Mouse (Mus musculus): ENCODE measurements at regions not wholly inside any gene's neighbourhood (a gene's known extent, or its start where the extent isn't known, plus 50 kb on each side); places are given as distances from the start of the nearest gene placed in this dataset.

DNA sequence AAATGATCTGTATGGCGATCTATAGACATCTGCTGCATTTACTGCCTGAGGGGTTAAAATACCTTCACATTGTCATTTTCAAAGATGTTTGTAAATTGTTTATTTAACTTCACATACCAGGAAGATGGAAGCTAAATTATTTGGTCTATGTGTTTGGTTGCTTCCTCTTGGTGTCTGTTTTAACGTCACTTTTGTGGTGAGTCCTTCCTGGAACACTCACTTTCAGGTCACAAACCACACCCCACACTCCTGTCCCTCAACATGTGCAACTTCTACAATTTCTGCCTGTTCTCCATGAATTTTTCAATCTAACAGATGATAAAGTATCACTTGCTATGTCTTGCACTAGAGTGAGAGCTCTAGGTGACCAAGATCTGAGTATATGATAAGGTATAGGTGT is 151.4 kb upstream of the Ahr start:
- Histone ChIP-seq H3K4me2 (replicated peaks; ENCODE audit: low read depth, low read length) (no peak overlapping the region), H3K27me3 (ENCODE audit: insufficient read depth, low read length) (no peaks in the 10 kb centered on the region), H3K36me3 (ENCODE audit: insufficient read depth, low read length) (no peaks in the 10 kb centered on the region), H3K4me3 (ENCODE audit: low read length) (no peak overlapping the region), H3K9ac (replicated peaks; ENCODE audit: low read length) (no peak overlapping the region), H3K9me3 (ENCODE audit: low read length) (no peaks in the 10 kb centered on the region), H3K27ac (ENCODE audit: low read length) (no peak overlapping the region), H3K4me1 (ENCODE audit: insufficient read depth, low read length) (no peaks in the 10 kb centered on the region)
- no peak for ATAC-seq (ENCODE audit: low FRiP score, low TSS enrichment)
- WGBS: 90% methylated on average over 2 of the region's 2 CpGs

DNA sequence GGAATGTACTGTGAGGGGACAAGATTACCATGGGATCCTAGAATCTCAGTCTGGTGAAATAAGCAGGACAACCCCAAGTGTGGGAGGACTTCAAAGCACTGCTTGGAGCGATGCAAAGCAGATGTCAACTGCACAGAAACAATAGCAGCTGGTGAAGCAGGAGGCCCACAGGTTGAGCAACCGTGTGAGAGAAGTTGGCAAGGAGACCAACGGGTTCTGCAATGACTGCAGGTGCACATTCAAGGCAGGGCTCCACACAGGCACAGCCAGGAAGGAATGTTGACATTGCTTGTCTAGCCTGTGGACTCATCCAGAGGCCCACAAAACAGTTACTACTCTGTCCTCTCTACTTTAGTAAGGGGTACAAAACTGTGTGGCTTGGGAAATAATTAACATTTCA is 150.4 kb upstream of the Ahr start:
- 55% methylated on average over 3 of the region's 3 CpGs for WGBS
- no peak overlapping the region for H3K27ac ChIP-seq (ENCODE audit: low read length)
- no peak for ATAC-seq (ENCODE audit: low FRiP score, low TSS enrichment)

DNA sequence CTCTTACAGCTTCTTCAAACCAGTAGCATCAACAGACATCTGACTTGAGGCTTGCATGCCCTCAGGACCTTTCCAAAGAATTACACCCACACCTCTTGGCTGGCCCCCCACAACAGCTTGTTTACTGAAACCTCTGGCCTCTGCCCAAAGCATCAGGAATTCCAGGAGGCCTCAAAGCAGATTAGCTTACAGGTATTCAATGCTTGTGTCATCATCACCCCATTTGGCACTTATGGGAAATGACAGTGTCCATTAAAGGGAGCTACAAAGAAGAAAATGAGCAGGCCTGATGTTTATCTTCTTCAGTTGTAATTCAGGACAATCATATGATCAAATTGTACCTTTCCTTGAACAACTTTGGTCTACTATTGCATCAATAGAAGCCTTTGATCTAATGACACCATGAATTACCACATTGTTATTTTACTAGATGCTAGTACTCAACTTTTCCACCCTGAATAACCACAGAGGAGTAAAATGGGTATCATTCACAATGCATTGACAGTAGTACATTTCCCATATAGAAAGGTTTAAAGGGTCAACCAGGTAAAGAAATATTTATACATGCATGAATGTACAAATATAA is 147.1 kb upstream of the Ahr start:
- Histone ChIP-seq H3K4me2 (replicated peaks; ENCODE audit: low read depth, low read length) (no peak overlapping the region), H3K4me1 (ENCODE audit: insufficient read depth, low read length) (no peaks in the 10 kb centered on the region), H3K9ac (replicated peaks; ENCODE audit: low read length) (no peak overlapping the region), H3K36me3 (ENCODE audit: insufficient read depth, low read length) (no peaks in the 10 kb centered on the region), H3K27me3 (ENCODE audit: insufficient read depth, low read length) (no peaks in the 10 kb centered on the region), H3K4me3 (ENCODE audit: low read length) (no peak overlapping the region), H3K9me3 (ENCODE audit: low read length) (no peaks in the 10 kb centered on the region), H3K27ac (ENCODE audit: low read length) (no peak overlapping the region)
- no peak for ATAC-seq (ENCODE audit: low FRiP score, low TSS enrichment)

More for the DNA sequence above, 150.4 kb upstream of the Ahr start:
- H3K27me3 ChIP-seq (ENCODE audit: insufficient read depth, low read length): no peaks in the 10 kb centered on the region
- no peaks in the 10 kb centered on the region for H3K4me1 ChIP-seq (ENCODE audit: insufficient read depth, low read length)
- no peak overlapping the region for H3K4me3 ChIP-seq (ENCODE audit: low read length)
- no peak overlapping the region for H3K4me2 ChIP-seq (replicated peaks; ENCODE audit: low read depth, low read length)
- H3K9ac ChIP-seq (replicated peaks; ENCODE audit: low read length): no peak overlapping the region
- no peaks in the 10 kb centered on the region for H3K36me3 ChIP-seq (ENCODE audit: insufficient read depth, low read length)
- no peaks in the 10 kb centered on the region for H3K9me3 ChIP-seq (ENCODE audit: low read length)

DNA sequence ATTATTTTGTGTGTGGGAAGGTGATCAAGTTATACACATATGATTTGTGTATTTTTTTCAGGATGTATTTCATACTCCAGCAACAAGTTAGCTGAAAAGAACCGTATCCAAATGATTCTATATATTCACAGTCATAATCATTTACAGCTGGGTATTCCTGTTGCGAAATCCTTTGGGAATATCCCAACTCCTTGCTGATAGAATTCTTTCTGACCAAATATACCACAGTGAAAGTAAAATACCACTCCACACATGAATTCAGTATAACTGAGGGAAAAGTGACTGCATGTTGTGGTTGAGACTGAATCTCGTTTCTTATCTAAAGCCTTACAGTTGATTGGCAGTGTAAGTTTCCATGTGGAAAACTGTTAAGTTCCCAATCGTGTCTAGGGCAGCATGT is 145.1 kb upstream of the Ahr start:
- no peaks in the 10 kb centered on the region for H3K4me1 ChIP-seq (ENCODE audit: insufficient read depth, low read length)
- no peak overlapping the region for H3K4me2 ChIP-seq (replicated peaks; ENCODE audit: low read depth, low read length)
- H3K27ac ChIP-seq (ENCODE audit: low read length): no peak overlapping the region
- no peaks in the 10 kb centered on the region for H3K27me3 ChIP-seq (ENCODE audit: insufficient read depth, low read length)
- ATAC-seq (ENCODE audit: low FRiP score, low TSS enrichment): no peak
- 76% methylated on average over 4 of the region's 4 CpGs for WGBS
- H3K9ac ChIP-seq (replicated peaks; ENCODE audit: low read length): no peak overlapping the region
- no peak overlapping the region for H3K4me3 ChIP-seq (ENCODE audit: low read length)
- H3K36me3 ChIP-seq (ENCODE audit: insufficient read depth, low read length): no peaks in the 10 kb centered on the region
- no peaks in the 10 kb centered on the region for H3K9me3 ChIP-seq (ENCODE audit: low read length)

DNA sequence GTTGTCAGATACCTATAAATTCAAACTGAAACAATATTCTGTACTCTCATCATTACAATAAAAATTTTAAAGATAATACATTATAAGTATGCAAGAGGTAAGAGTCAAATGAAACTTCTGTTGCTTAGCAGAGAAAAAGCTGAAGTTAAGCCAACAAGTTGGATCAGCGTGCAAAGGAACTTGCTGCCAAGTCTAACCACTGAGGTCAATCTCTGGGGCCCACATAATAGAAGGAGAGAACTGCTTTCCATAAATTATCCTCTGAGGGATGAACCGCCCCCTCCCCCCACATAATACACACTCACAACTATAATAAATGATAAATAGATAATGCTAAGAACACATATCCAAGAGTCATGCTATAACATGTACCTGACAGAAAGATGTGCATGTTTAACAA is 144.2 kb upstream of the Ahr start:
- Histone ChIP-seq H3K9me3 (ENCODE audit: low read length) (no peaks in the 10 kb centered on the region), H3K4me3 (ENCODE audit: low read length) (no peak overlapping the region), H3K27me3 (ENCODE audit: insufficient read depth, low read length) (no peaks in the 10 kb centered on the region), H3K4me2 (replicated peaks; ENCODE audit: low read depth, low read length) (no peak overlapping the region), H3K27ac (ENCODE audit: low read length) (no peak overlapping the region), H3K4me1 (ENCODE audit: insufficient read depth, low read length) (no peaks in the 10 kb centered on the region), H3K36me3 (ENCODE audit: insufficient read depth, low read length) (no peaks in the 10 kb centered on the region), H3K9ac (replicated peaks; ENCODE audit: low read length) (no peak overlapping the region)
- ATAC-seq (ENCODE audit: low FRiP score, low TSS enrichment): no peak
- WGBS: 74% methylated on average over 2 of the region's 2 CpGs

DNA sequence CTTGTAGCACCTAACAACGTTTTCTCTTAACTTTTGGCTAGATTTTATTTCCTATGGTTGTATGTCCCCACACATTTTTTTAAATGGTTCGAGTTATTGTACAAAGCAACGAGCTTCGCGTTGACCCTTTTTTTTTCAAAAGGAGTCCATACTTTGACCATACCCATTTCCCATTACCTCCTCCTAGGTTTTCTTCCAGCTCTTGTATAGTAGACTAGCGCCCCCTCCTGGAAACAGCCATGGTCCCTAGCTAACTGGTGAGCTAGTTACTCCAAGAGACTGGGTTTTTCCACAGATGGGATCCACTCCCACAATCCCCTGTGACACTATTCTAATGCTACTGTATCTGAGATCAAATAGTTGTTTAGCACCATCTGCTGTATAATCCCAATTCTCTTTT is 139.6 kb upstream of the Ahr start:
- WGBS: 54% methylated on average over 6 of the region's 6 CpGs
- no peaks in the 10 kb centered on the region for H3K4me1 ChIP-seq (ENCODE audit: insufficient read depth, low read length)
- ATAC-seq (ENCODE audit: low FRiP score, low TSS enrichment): no peak

DNA sequence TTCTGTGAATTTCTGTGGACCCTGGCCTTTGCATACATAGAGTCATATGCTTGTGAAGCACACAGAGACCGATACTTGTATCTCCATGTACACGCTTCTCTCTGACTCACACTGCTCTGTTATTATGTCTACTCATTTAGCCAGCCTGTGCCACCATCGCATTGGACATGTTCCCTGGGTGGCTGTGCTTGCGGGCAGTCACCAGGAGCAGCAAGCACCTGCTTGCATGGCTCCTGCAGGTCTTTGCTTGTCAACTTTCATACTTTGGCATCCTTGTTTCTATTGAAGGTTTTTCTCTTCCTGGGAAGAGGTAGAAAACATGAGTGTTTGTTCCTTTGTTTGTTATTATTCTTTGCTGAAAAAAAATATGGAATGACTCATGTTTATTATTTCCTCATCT is 136.1 kb upstream of the Ahr start:
- Histone ChIP-seq H3K9me3 (ENCODE audit: low read length) (no peaks in the 10 kb centered on the region), H3K27ac (ENCODE audit: low read length) (no peak overlapping the region), H3K36me3 (ENCODE audit: insufficient read depth, low read length) (no peaks in the 10 kb centered on the region), H3K4me3 (ENCODE audit: low read length) (no peak overlapping the region), H3K9ac (replicated peaks; ENCODE audit: low read length) (no peak overlapping the region), H3K4me1 (ENCODE audit: insufficient read depth, low read length) (no peaks in the 10 kb centered on the region), H3K4me2 (replicated peaks; ENCODE audit: low read depth, low read length) (no peak overlapping the region), H3K27me3 (ENCODE audit: insufficient read depth, low read length) (no peaks in the 10 kb centered on the region)
- WGBS: 89% methylated on average over 4 of the region's 4 CpGs
- no peak for ATAC-seq (ENCODE audit: low FRiP score, low TSS enrichment)

More for the DNA sequence above, 139.6 kb upstream of the Ahr start:
- Histone ChIP-seq H3K9me3 (ENCODE audit: low read length) (no peaks in the 10 kb centered on the region), H3K27me3 (ENCODE audit: insufficient read depth, low read length) (no peaks in the 10 kb centered on the region), H3K9ac (replicated peaks; ENCODE audit: low read length) (no peak overlapping the region), H3K4me2 (replicated peaks; ENCODE audit: low read depth, low read length) (no peak overlapping the region), H3K27ac (ENCODE audit: low read length) (no peak overlapping the region), H3K36me3 (ENCODE audit: insufficient read depth, low read length) (no peaks in the 10 kb centered on the region), H3K4me3 (ENCODE audit: low read length) (no peak overlapping the region)

DNA sequence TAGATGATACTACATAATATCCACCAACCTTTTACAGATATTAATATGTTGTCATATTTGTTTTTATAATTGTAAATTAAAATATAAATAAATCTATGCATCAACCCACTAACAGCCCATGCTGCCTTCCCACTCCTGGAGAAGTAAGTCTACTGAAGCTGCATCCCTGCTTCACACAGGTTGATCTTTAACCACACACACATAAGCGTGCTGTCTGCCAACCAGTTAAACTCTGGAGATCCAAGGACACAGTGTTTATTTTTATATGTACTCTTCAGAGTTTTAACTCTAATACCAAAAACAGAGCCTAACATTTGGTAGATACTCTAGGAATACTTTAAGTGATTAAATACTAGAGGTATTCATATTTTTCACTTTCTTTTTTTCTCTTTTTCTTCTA is 133.9 kb upstream of the Ahr start:
- 78% methylated on average over 1 of the region's 1 CpGs for WGBS
- H3K9me3 ChIP-seq (ENCODE audit: low read length): no peaks in the 10 kb centered on the region
- H3K36me3 ChIP-seq (ENCODE audit: insufficient read depth, low read length): no peaks in the 10 kb centered on the region
- no peak for ATAC-seq (ENCODE audit: low FRiP score, low TSS enrichment)
- no peaks in the 10 kb centered on the region for H3K27me3 ChIP-seq (ENCODE audit: insufficient read depth, low read length)
- no peak overlapping the region for H3K27ac ChIP-seq (ENCODE audit: low read length)
- H3K9ac ChIP-seq (replicated peaks; ENCODE audit: low read length): no peak overlapping the region
- H3K4me1 ChIP-seq (ENCODE audit: insufficient read depth, low read length): no peaks in the 10 kb centered on the region
- H3K4me3 ChIP-seq (ENCODE audit: low read length): no peak overlapping the region
- H3K4me2 ChIP-seq (replicated peaks; ENCODE audit: low read depth, low read length): no peak overlapping the region

DNA sequence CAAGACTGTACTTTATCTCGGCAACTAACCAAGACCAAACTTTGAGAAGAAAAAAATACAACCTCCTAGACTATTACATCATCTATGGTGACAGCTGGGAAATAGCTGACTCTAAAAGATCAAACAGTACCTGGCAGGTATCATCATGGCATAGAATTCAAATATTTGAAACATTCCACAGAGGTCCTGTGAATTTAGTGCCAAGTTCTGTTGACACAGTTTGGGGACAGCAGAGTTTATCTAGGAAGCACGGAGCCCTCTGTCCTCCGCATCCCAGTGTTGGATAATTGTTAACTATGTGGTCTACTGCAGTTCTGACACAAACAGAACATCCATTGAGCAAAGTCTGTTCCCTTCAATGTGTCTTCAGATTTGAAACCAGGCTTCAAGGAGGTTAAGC is 132.9 kb upstream of the Ahr start:
- no peaks in the 10 kb centered on the region for H3K4me1 ChIP-seq (ENCODE audit: insufficient read depth, low read length)
- no peaks in the 10 kb centered on the region for H3K9me3 ChIP-seq (ENCODE audit: low read length)
- ATAC-seq (ENCODE audit: low FRiP score, low TSS enrichment): no peak
- no peak overlapping the region for H3K4me3 ChIP-seq (ENCODE audit: low read length)
- no peak overlapping the region for H3K27ac ChIP-seq (ENCODE audit: low read length)
- no peaks in the 10 kb centered on the region for H3K36me3 ChIP-seq (ENCODE audit: insufficient read depth, low read length)
- no peak overlapping the region for H3K4me2 ChIP-seq (replicated peaks; ENCODE audit: low read depth, low read length)
- H3K27me3 ChIP-seq (ENCODE audit: insufficient read depth, low read length): no peaks in the 10 kb centered on the region
- H3K9ac ChIP-seq (replicated peaks; ENCODE audit: low read length): no peak overlapping the region
- WGBS: 75% methylated on average over 3 of the region's 3 CpGs

DNA sequence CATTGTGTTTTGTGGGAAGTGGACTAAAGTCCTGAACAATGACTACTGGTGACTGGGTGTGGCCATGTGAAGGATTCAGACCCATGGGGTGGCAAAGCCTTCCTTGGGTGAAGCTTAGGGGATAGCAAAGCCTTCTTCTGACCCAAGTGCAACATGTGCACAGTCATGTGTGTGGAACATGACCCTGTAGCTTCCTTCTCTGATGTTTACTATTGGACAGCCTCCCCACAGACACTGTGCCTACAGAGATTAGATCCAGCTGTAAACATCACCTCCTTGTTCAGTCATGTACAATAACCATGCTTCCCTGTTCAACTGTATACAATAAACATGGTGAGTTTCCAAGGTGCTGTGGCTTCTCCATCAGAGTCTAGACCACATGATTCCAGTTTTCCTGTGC is 132.4 kb upstream of the Ahr start:
- Histone ChIP-seq H3K9me3 (ENCODE audit: low read length) (no peaks in the 10 kb centered on the region), H3K27ac (ENCODE audit: low read length) (no peak overlapping the region), H3K36me3 (ENCODE audit: insufficient read depth, low read length) (no peaks in the 10 kb centered on the region), H3K4me2 (replicated peaks; ENCODE audit: low read depth, low read length) (no peak overlapping the region), H3K27me3 (ENCODE audit: insufficient read depth, low read length) (no peaks in the 10 kb centered on the region), H3K4me3 (ENCODE audit: low read length) (no peak overlapping the region), H3K9ac (replicated peaks; ENCODE audit: low read length) (no peak overlapping the region), H3K4me1 (ENCODE audit: insufficient read depth, low read length) (no peaks in the 10 kb centered on the region)
- no peak for ATAC-seq (ENCODE audit: low FRiP score, low TSS enrichment)

DNA sequence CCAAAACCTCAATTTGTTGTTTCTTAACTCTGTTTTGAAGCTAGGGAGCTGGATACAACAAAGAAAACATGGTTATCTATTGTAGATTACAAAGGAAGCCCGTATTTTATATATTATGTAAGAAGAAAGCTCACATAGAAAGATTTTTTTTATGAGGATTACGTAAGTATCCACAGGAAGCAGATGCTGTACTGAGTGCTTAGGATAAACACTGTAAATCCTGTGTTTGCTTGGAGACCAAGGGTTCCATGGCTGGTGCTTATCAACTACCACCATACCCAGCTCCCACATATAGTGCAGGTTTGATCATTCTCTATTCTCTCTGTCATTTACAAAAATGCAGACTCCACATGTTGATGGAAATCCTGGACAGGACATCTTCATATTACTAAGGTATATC is 131.2 kb upstream of the Ahr start:
- Histone ChIP-seq H3K27me3 (ENCODE audit: insufficient read depth, low read length) (no peaks in the 10 kb centered on the region), H3K9ac (replicated peaks; ENCODE audit: low read length) (no peak overlapping the region), H3K4me1 (ENCODE audit: insufficient read depth, low read length) (no peaks in the 10 kb centered on the region), H3K9me3 (ENCODE audit: low read length) (no peaks in the 10 kb centered on the region), H3K27ac (ENCODE audit: low read length) (no peak overlapping the region), H3K4me2 (replicated peaks; ENCODE audit: low read depth, low read length) (no peak overlapping the region), H3K36me3 (ENCODE audit: insufficient read depth, low read length) (no peaks in the 10 kb centered on the region), H3K4me3 (ENCODE audit: low read length) (no peak overlapping the region)
- ATAC-seq (ENCODE audit: low FRiP score, low TSS enrichment): no peak
- 68% methylated on average over 2 of the region's 2 CpGs for WGBS
